Mouse (Mus musculus): ENCODE results near the gene Sufu. TPM values are rescaled to one million over a fixed set of nuclear protein-coding genes. Genes with fewer than 3 reads are reported as not detected.

Sufu gene
- total RNA-seq, 2 experiments from 2014 or later = 17.9 to 20.3 TPM

GRCm38 (mm10) chr19:46490634-46491033, 93.9 kb downstream of the Sufu start:
- DNase-seq (ENCODE audit: low spot score in 2 of 2) = no peak

- peak in 1 of 2 experiments; percentile 18 for DNase-seq (ENCODE audit: low spot score in 2 of 2)
Measured at GRCm38 (mm10) chr19:46495136-46495535, 98.4 kb downstream of the Sufu start.

DNA sequence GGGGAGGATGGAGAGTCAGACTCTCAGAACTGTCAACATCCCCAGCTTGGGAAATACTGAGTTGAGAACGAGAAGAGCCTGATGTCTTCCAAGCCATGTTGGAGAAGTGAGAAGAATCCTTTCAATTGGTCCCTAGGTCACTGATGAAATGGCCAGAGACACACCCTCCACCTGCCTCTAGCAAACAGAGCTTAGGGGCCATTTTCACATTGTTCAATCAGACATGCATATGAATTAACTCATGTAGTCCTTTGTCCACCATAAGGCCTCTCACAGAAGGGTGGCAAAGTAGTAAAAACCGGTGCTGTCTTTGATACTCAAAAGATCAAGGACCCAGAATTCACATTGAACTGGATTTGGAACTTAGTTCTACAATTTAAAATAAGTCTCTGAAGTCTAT, 100.5 kb downstream of the Sufu start:
- no peak for DNase-seq (ENCODE audit: low spot score in 2 of 2)

DNA sequence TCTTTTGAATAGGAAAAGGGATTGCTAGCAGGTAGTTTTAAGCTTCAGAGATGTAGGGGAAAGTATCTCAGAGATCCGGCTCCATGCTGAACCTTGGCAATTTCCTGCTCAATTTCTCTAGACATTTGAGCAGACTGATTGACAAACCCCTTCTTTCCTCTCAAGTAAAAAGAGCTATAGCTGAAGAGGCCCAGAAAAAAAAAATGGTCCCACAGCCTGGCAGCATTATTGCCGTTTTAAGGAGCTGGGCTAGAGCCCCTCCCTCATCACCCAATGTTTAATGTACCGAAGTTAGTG, 102.8 kb downstream of the Sufu start:
- no peak for DNase-seq (ENCODE audit: low spot score in 2 of 2)

GRCm38 (mm10) chr19:46499836-46500580, 103.3 kb downstream of the Sufu start:
- peak; percentile 82 to 86 for DNase-seq (ENCODE audit: low spot score in 2 of 2)

GRCm38 (mm10) chr19:46500581-46501341, 104.1 kb downstream of the Sufu start:
- DNase-seq (ENCODE audit: low spot score in 2 of 2) = peak in 1 of 2 experiments; percentile 66

DNA sequence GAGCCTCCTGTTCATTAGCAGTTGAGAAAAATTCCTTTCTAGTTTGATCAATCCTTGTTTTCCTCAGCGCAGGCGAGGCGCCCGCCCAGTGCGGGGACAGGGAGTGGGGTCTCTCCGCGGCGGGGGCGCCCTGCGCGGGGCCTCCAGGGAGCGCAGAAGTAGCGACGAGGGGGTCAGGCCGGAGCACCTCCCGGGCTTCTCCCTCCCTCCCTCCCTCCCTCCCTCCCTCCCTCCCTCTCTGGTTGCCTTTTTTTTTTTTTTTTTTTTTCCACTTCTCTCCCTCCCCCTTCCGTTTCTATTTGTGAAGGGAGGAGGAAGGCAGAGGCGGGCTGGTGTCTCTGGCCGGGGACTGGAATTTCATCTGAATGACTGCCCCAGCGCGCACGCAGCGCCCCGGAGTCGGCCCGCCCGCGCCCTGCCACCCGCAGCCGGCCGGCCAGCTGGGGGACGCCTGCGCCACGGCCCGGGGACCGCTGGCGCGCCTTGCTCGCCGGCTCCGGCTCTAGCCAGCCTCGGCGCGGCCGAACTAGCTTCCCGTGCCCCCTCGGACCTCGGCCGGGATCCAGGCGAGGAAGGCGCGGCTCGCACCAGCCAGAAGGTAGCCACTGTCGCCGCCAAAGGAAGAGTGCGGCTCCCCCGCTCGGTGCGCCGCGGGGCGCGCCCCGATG, 104.8 kb downstream of the Sufu start, which contains the start of gene Trim8:
TSS of gene Trim8 (plus strand) at position 302 of the 668 bp plus-strand sequence.
- DNase-seq (ENCODE audit: low spot score in 2 of 2) = peak; percentile 84 to 88

- peak; percentile 84 for DNase-seq (ENCODE audit: low spot score in 2 of 2)
Measured at GRCm38 (mm10) chr19:46502069-46502455, 105.4 kb downstream of the Sufu start.

GRCm38 (mm10) chr19:46502471-46503166, 105.9 kb downstream of the Sufu start:
- peak; percentile 77 to 81 for DNase-seq (ENCODE audit: low spot score in 2 of 2)

- peak; percentile 75 to 79 for DNase-seq (ENCODE audit: low spot score in 2 of 2)
Measured at GRCm38 (mm10) chr19:46503351-46504084, 106.8 kb downstream of the Sufu start.

DNA sequence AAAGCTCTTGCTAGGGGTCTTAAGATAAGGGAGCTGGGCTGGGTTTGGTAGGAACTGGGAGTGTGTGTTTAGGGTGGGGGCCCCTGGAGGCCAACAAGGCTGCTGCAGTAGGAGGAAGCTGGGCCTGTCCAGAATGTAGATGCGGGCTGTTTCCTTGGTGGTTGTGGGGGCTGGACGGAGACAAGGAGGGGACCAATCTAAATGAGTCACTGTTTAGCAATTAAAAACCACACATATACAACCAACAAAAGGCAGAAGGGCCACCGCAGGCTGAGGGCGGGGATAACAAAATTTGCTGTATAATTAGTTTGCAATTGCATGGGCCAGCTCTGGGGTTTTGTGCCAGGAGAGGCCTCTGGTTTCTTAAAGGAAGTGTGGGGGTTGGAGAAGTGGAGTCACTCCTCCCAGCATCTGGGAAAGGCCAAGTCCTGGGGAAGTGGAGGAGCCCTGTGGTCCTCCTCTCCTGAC, 107.4 kb downstream of the Sufu start:
- DNase-seq (ENCODE audit: low spot score in 2 of 2) = peak in 1 of 2 experiments; percentile 51

DNA sequence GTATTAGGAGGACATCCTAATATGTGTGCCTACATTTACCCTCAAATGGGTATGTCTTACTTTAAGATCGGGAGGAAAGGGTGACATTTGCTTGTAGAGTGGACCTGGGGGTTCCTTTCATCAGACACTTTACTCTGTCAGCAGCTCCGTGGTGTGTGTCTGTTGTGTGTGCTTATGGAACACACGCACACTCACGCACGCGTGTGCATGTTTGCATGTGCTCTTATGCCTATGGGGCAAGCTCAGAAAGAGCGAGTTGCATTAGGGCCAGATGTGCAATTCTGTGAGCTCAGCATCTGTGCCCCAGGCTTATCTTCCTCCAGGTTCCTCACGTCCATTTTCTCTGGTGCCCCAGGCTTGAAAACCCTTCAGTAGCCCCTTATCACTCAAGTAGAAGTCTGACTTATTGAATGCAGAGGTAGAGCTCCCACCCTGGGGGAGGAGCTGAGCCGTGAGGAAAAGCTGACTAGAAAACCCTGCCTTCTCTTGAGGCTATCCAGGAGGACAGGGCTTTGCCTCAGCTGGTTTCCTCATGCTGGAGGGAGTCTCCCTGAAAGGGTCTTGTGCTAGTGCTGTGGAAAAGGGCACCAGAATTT, 108.2 kb downstream of the Sufu start:
- DNase-seq (ENCODE audit: low spot score in 2 of 2) = no peak

- DNase-seq (ENCODE audit: low spot score in 2 of 2) = no peak
Measured at GRCm38 (mm10) chr19:46505646-46506371, 109.1 kb downstream of the Sufu start.

DNA sequence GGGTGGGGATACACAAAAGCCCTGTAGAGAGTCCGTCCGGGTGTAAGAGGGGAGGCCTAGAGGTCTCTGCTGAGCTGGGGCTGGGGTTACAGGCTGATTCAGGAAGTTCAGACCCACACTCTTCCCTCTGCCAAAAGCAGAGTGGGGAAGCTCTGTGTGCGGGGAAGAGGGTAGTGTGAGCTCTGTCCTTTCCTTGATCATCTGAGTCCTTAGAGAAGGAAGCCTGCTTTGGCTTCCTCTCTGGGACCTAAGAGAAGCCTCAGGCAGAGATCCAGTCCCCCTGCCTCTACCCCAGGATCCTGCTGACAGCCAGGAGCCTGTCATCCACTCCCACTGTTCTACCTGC, 109.6 kb downstream of the Sufu start:
- no peak for DNase-seq (ENCODE audit: low spot score in 2 of 2)

GRCm38 (mm10) chr19:46507181-46507581, 110.5 kb downstream of the Sufu start:
- DNase-seq (ENCODE audit: low spot score in 2 of 2) = no peak

DNA sequence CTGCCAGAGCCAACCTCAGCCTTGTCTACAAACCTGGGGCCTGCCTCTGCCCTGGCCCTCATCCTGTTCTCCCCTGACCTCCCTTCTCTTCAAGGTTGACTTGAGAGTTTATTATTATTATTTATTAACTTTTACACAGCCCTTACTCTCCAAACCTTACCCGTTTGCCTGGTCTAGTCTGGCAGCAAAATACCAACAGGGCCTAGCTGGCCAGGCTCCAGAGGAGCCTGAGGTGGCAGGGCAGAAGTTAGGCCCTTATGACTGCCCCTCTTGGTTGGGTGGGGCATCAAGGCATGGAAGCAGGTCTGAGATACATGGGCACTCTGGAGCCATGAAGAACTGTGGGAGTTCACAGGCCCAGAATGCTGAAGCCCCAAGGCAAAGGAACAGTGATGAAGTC, 111.1 kb downstream of the Sufu start:
- no peak for DNase-seq (ENCODE audit: low spot score in 2 of 2)

GRCm38 (mm10) chr19:46508738-46509137, 112.0 kb downstream of the Sufu start:
- DNase-seq (ENCODE audit: low spot score in 2 of 2) = no peak

DNA sequence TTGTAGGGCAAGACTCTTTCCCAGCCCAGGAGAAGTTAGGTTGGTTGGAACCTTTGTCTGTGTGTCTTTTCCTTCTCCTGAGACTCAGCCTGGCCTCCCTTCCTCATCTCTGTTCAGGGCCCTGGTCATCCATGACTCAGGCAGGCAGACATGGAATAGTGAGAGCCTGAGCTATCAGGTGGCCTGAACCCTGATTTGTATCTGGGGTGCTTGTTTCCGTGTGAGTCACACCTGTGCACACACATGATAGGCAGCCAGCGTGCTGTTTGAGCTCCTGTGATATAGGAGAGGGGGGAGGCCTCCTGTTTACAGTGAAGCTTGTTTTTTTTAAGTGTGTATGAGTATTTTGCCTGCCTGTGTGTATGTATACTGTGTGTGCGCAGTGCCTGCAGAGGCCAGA, 112.5 kb downstream of the Sufu start:
- no peak for DNase-seq (ENCODE audit: low spot score in 2 of 2)

- DNase-seq (ENCODE audit: low spot score in 2 of 2) = no peak
Measured at GRCm38 (mm10) chr19:46509736-46510135, 113.0 kb downstream of the Sufu start.

DNA sequence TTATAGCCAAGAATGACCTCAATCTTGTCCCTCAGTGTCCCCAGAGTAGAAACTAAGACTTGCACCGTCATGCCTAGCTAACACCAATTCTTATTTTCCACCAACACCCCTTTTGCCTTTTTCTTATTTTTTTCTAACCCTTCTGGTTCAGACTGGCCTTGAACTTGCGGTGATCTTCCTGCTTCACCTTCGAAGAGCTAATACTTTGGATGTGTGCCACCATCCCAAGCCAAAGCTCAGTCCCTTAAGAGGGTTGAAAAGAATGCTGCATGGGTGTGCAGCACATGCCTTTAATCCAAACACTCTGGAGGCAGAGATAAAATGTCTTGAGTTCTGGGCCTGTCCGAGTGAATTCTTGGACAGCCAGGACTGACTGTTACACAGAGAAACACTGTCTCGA, 113.7 kb downstream of the Sufu start:
- no peak for DNase-seq (ENCODE audit: low spot score in 2 of 2)
